Mouse (Mus musculus) forebrain, embryonic 13.5 days (tissue): ENCODE data around the gene Wipf1. TPM values are rescaled to one million over a fixed set of nuclear protein-coding genes. Genes with fewer than 3 reads are reported as not detected.
A peak's percentile ranks its signal among the peaks of the same experiment; 100 is the strongest.

ENCODE experiments used
- ATAC-seq: fragments of 200-750 bp; cut with Nextera tagmentation; 2 replicates; pipeline ENCODE4 v1.8.0; 2017
- H3K27ac ChIP-seq: fragments of 300-500 bp; sonication (generic); 2 replicates; pipeline ENCODE4 v1.5.1; 2015; ENCODE audit warnings: inconsistent platforms, mild to moderate bottlenecking, moderate library complexity
- H3K27me3 ChIP-seq: fragments of 300-500 bp; sonication (generic); 2 replicates; pipeline ENCODE4 v1.6.1; 2015; ENCODE audit warnings: mild to moderate bottlenecking, inconsistent platforms
- H3K36me3 ChIP-seq: fragments of 300-500 bp; sonication (generic); 2 replicates; pipeline ENCODE4 v1.6.1; 2015; ENCODE audit warnings: mild to moderate bottlenecking, inconsistent platforms; ENCODE audit not compliant: poor library complexity, severe bottlenecking
- H3K4me1 ChIP-seq: fragments of 300-500 bp; sonication (generic); 2 replicates; pipeline ENCODE4 v1.6.1; 2015; ENCODE audit warnings: inconsistent platforms
- H3K4me2 ChIP-seq: fragments of 300-500 bp; sonication (generic); 2 replicates; pipeline ENCODE4 v1.6.1; 2015; ENCODE audit warnings: inconsistent platforms, mild to moderate bottlenecking, moderate library complexity
- H3K4me3 ChIP-seq: fragments of 300-500 bp; sonication (generic); 2 replicates; pipeline ENCODE4 v1.5.1; 2015; ENCODE audit warnings: mild to moderate bottlenecking, inconsistent platforms
- H3K9ac ChIP-seq: fragments of 300-500 bp; sonication (generic); 2 replicates; pipeline ENCODE4 v1.6.1; 2015; ENCODE audit warnings: mild to moderate bottlenecking, inconsistent platforms
- H3K9me3 ChIP-seq: fragments of 300-500 bp; sonication (generic); replicated peaks from 2 replicates; pipeline ENCODE4 v1.6.1; 2016; ENCODE audit warnings: inconsistent platforms
- WGBS: fragments of 180-500 bp; shearing (Covaris S2); methylation state at CpG from one replicate; pipeline ENCODE4 v1.1.7; 2015; 5-methylcytosine and 5-hydroxymethylcytosine counted together
- polyA plus RNA-seq: library from polyadenylated mRNA; unstranded; fragments of >200 nt; fragmentation: Nextera tagmentation; extraction: Ambion mirVana; gene quantifications from 2 replicates; pipeline ENCODE4 v1.2.1, GENCODE M21; 2015

Wipf1 gene
- 2.4 and 2.8 TPM in 2 replicates for polyA plus RNA-seq

DNA sequence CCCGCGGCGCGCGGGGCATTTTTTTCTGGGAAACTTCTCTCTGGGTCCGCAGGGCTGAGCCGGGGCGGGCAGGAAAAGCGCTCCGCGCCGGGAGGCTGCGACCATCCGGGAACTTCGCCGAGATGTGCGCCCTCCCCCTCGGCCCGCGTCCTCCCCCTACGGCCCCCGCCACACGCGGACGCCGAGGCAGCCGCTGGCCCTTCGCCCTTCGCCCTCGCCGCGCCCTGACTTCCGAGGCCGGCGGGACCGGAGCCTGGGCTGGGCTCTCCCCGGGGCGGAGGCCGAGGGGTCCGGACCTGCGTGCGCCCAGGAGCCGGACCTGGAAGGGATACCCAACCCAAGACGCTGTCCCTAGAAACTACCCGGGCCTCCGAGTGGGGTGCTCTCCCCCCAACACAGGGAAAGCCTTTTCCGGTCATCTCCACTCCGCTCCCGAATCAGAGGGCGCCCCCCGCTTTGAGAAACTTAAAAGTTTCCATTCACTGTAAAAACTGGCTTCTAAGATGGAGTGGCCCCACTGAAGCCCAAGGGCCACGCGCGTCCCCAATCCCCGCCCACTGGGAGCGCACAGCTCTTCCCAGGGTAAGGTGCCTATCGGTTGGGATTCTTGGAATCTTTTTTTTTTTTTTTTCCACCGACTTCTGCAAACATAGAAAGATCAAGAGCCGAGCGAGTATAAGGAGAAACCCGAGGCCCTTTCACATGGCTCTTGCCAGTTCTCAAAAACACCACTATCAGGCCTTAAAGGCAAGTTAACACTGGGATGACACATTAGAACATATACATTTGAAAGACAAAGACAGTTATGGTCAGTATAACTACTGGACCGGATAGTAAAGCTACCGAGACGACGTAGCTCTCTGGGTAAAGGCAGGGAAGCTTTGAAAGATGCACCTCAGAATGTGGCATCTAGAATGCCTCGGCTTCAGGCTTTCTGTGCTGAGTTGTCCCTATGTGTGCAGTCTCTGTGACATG lies at the start of gene Wipf1:
Gene Wipf1 (minus strand): TSS at position 379 of the 975 bp plus-strand sequence.
- H3K27ac ChIP-seq: no peak within 1 kb of the TSS; the same call in none of the 2 replicates
- ATAC-seq: peak; percentile 84
- WGBS: under 1% methylated on average over 60 of the region's 66 CpGs

DNA sequence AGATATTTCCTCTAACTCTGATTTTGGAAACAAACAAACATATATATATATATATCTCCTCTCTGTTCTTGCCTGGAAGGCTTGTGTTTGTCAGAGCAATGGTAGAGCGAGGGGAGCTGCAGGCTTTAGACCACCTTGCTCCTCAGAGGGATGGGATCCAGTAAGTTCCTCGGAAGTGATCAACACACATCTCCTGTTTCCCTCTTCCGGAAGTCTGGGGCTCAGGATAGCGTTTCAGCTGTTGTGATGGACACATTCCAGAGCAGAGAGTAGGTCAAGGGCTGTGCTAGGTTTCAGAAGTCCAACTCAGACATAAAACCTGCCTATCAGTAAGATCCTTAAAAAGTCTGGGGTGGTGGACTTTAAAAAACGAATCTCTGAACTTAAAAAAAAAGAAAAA lies 49.6 kb upstream of the Wipf1 start:
- no peak overlapping the region for H3K9ac ChIP-seq
- no peak overlapping the region for H3K4me3 ChIP-seq
- WGBS: 74% methylated on average over 5 of the region's 5 CpGs

More for the DNA sequence above, at the start of gene Wipf1:
- peaks cover 10% of the 10 kb centered on the region; the same call in 1 of the 2 replicates for H3K27me3 ChIP-seq
- H3K9me3 ChIP-seq: no peaks in the 10 kb centered on the region
- H3K9ac ChIP-seq: peak within 1 kb of the TSS; percentile 83
- peak within 1 kb of the TSS; percentile 94 for H3K4me2 ChIP-seq
- H3K4me1 ChIP-seq: peaks cover 14% of the 10 kb centered on the region
- H3K4me3 ChIP-seq: peak within 1 kb of the TSS; percentile 78
- no peaks in the 10 kb centered on the region for H3K36me3 ChIP-seq

DNA sequence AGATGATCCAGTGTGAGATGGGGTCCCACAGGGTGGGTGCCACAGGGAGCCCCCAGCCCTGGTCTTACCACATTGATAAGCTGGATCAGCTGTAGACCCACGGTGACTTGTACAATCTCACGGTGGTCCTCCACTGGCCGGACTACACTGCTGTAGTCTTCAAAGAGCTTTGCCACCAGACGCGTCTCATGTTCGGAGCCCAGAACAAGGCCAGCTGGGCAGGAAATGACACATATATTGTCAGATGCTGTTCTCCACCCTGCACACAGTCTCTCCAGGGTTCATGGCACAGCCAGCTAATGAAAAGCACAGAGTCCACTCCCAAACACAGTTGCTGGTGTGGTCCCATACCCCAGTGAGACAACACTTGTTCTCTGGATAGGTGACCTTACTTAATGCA lies 44.9 kb upstream of the Wipf1 start:
- no peak overlapping the region for H3K9ac ChIP-seq
- no peak overlapping the region for H3K4me3 ChIP-seq
- peaks cover 6% of the 10 kb centered on the region for H3K4me1 ChIP-seq
- no peaks in the 10 kb centered on the region for H3K27me3 ChIP-seq
- H3K4me2 ChIP-seq: no peak overlapping the region
- 89% methylated on average over 6 of the region's 6 CpGs for WGBS
- no peak for ATAC-seq
- H3K27ac ChIP-seq: no peak overlapping the region
- H3K9me3 ChIP-seq: no peaks in the 10 kb centered on the region
- no peaks in the 10 kb centered on the region for H3K36me3 ChIP-seq

More for the DNA sequence above, 49.6 kb upstream of the Wipf1 start:
- H3K36me3 ChIP-seq: no peaks in the 10 kb centered on the region
- peaks cover 4% of the 10 kb centered on the region; the same call in 1 of the 2 replicates for H3K27me3 ChIP-seq
- no peak overlapping the region for H3K4me2 ChIP-seq
- ATAC-seq: no peak
- H3K9me3 ChIP-seq: no peaks in the 10 kb centered on the region
- H3K4me1 ChIP-seq: no peaks in the 10 kb centered on the region
- H3K27ac ChIP-seq: no peak overlapping the region

DNA sequence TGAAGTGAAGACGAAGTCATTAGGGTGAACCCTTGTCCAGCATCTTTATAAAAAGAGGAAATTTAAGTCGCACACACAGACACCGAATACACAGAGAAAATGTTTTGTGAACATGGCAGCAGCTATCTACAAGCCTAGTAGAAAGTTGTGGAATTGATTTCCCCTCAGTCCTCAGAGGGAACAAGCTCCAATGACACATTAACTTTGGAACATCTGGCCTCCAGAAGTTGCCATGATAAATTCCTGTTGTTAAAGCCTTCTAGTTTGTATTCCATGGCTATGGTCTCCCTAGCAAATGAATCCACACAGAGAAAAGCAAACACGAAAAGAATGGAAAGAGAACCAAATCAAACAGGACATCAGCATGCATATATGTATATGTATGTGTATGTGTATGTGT lies 44.0 kb upstream of the Wipf1 start:
- no peak overlapping the region for H3K4me3 ChIP-seq
- peak overlapping the region; percentile 55 for H3K4me2 ChIP-seq
- H3K4me1 ChIP-seq: peaks cover 6% of the 10 kb centered on the region
- no peak for ATAC-seq
- H3K27me3 ChIP-seq: 0 out of 2 replicates have a peak, but pooled peaks cover under 1% of the 10 kb centered on the region
- H3K9me3 ChIP-seq: no peaks in the 10 kb centered on the region
- H3K9ac ChIP-seq: no peak overlapping the region
- H3K27ac ChIP-seq: peak overlapping the region; percentile 82; the same call in 1 of the 2 replicates
- WGBS: 88% methylated on average over 4 of the region's 4 CpGs
- no peaks in the 10 kb centered on the region for H3K36me3 ChIP-seq

DNA sequence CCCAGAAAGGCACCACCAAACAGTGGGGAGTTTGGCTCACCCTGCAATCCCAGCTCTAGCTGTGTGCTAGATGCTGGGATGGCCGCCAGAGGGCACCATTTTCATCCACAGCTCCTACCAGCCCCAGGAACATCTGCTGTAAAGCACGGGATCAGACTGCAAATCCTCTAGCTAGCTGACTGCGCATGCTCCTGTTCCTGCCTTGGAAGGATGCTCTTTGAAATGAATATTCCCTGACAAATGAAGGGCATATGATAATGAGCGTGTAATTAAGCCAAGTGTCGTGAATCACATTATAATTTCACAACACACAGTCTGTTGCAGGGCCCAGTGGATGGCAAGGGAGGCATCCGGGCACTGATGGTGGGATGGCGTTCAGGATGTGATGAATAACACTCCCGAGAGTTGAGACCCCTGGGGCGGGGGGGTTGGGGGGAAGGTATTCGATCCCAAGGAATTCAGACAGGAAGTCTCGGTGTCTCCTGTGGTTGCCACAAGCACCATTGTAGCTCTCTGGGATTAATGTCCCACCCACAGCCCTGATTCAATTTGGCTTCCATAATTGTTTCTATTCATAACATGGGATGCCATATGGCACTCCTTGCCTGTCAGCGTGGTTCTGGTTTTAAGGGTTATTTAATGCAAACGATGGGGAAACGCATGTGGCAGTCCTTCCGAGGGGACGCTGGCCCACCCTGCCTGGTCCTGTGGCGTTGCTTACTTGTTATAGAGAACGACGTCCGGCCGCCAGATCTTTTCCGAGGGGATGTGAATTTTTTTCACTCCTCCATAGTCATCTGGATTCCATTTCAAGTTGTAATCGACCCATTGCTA lies 43.2 kb upstream of the Wipf1 start:
- peak overlapping the region; percentile 31 for H3K4me3 ChIP-seq
- WGBS: 23% methylated on average over 23 of the region's 23 CpGs
- peaks cover 5% of the 10 kb centered on the region; the same call in 1 of the 2 replicates for H3K27me3 ChIP-seq
- H3K4me2 ChIP-seq: peak overlapping the region; percentile 55
- peak; percentile 95 for ATAC-seq
- no peaks in the 10 kb centered on the region for H3K9me3 ChIP-seq
- H3K9ac ChIP-seq: peak overlapping the region; percentile 37; the same call in 1 of the 2 replicates
- no peaks in the 10 kb centered on the region for H3K36me3 ChIP-seq
- peaks cover 6% of the 10 kb centered on the region for H3K4me1 ChIP-seq
- H3K27ac ChIP-seq: peak overlapping the region; percentile 82

DNA sequence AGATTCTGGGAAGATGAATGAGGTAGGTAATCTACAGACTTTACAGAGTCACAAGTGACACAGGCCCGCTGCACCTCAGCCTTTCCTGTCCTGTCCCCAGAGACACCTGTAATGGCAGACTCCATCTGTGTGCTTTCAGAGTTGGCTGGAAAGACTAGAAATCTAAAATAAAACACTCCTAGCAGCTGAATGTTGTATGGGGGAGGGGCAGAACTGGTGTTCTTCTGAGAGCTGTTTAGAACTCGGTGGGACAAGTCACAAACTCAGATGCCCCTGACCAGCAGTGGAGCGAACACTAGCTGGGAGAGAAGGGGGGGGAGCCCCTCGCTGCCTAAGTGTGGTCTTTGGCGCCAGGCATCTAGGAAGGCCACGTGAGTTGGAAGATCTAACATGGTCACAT lies 42.4 kb upstream of the Wipf1 start:
- H3K4me3 ChIP-seq: no peak overlapping the region
- WGBS: 74% methylated on average over 6 of the region's 6 CpGs
- peaks cover 5% of the 10 kb centered on the region; the same call in 1 of the 2 replicates for H3K27me3 ChIP-seq
- no peak overlapping the region for H3K4me2 ChIP-seq
- peaks cover 6% of the 10 kb centered on the region for H3K4me1 ChIP-seq
- no peak overlapping the region for H3K27ac ChIP-seq
- H3K9me3 ChIP-seq: no peaks in the 10 kb centered on the region
- no peak overlapping the region for H3K9ac ChIP-seq
- no peaks in the 10 kb centered on the region for H3K36me3 ChIP-seq
- ATAC-seq: no peak

DNA sequence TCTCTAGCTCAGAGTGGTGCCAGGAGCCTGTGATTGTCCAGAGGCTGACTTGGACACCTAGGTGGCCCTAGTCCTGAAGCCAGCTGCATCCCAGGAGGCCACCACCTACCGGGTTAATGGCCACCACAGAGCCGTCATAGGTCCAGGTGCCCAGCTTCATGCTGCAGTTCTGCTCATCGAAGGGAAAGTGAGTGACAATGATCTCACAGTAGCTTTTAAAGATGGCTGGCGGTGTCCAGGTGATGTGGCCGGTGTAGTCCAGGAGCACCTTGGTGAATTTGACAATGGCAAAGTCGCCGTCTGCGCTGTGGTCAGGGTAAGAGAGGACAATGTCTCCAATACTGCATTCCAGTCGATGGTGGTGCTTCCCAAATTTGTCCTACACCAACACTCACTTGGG lies 41.8 kb upstream of the Wipf1 start:
- Histone ChIP-seq H3K4me2 (no peak overlapping the region), H3K4me3 (no peak overlapping the region), H3K9me3 (no peaks in the 10 kb centered on the region), H3K9ac (no peak overlapping the region), H3K27ac (no peak overlapping the region), H3K36me3 (no peaks in the 10 kb centered on the region), H3K4me1 (peaks cover 6% of the 10 kb centered on the region), H3K27me3 (peaks cover 5% of the 10 kb centered on the region; the same call in 1 of the 2 replicates)
- WGBS: 91% methylated on average over 9 of the region's 9 CpGs
- ATAC-seq: no peak

DNA sequence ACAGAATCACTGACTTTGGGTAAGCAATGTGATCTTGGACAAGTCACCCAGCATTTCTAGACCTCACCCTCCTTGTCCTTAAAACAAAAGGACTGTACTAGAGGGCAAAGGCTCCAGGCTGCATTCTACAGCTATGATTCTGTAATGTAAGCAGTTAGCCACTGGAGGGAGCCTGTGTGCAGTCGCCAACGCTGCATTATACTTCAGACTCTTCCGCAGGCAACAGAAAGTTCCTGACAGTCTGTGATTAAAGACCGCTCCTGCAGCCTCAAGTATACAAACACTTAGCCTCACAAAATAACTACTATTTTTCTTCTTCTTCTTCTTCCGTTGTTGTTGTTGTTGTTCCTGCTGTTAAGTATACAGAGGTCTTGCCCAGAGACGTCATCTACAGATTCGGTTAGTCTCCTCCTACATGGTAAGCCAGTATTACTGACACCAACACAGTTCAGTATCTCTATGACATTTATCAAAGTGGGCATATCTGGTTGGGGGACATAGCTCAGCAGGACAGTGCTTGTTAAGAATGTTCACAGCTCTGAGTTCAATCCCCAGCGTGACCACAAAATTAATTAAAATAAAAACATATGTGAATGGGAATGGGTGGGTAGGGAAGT lies 37.6 kb upstream of the Wipf1 start:
- 22% methylated on average over 8 of the region's 8 CpGs for WGBS
- H3K9me3 ChIP-seq: no peaks in the 10 kb centered on the region
- no peak overlapping the region for H3K9ac ChIP-seq
- H3K4me2 ChIP-seq: peak overlapping the region; percentile 40
- H3K4me1 ChIP-seq: peaks cover 4% of the 10 kb centered on the region; the same call in 1 of the 2 replicates
- peak; percentile 71 for ATAC-seq
- no peak overlapping the region for H3K4me3 ChIP-seq
- H3K27me3 ChIP-seq: peaks cover 5% of the 10 kb centered on the region; the same call in 1 of the 2 replicates
- no peak overlapping the region for H3K27ac ChIP-seq
- no peaks in the 10 kb centered on the region for H3K36me3 ChIP-seq

DNA sequence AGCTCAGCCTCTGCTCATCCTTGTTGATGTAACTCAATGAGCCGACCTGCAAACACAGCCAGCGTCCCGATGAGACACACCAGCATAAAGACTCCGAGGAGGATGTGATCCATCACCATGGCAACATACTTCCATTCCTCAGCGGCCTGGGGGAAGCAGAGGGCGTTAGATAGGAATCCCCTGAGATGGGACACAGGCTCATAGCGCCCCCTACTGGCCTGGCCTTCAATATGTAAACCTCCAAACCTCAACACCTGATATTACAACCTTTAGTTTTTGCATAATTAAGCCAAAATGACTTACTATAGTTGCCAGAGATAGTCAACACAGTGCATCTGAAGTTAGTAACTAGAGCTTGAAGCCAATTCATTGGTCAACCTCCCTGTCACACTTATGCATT lies 36.6 kb upstream of the Wipf1 start:
- peaks cover 5% of the 10 kb centered on the region; the same call in 1 of the 2 replicates for H3K27me3 ChIP-seq
- H3K27ac ChIP-seq: no peak overlapping the region
- H3K4me1 ChIP-seq: peaks cover 13% of the 10 kb centered on the region
- WGBS: 12% methylated on average over 7 of the region's 7 CpGs
- no peak overlapping the region for H3K4me2 ChIP-seq
- H3K36me3 ChIP-seq: no peaks in the 10 kb centered on the region
- no peak overlapping the region for H3K9ac ChIP-seq
- ATAC-seq: no peak
- H3K4me3 ChIP-seq: no peak overlapping the region
- H3K9me3 ChIP-seq: no peaks in the 10 kb centered on the region

DNA sequence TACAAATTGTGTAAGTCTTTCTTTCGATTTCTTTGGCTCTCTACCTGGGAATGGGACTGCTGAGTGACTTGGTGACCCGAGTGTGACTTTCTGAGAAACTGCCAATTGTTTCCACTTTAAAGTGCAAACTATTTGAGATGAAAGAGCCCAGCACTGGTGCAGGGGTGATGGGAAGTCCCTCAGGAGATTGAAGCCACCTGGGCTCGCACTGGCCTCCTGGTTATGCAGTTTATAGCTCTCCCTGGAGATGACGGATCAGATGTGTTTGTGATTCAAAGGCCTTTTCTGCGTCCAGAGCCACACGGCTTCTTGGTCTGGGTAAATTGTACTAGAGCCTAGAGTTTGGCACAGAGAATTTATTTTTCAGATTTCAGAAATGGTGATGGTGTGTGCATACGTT lies 34.2 kb upstream of the Wipf1 start:
- Histone ChIP-seq H3K27ac (no peak overlapping the region), H3K9me3 (no peaks in the 10 kb centered on the region), H3K36me3 (no peaks in the 10 kb centered on the region), H3K4me2 (no peak overlapping the region), H3K4me3 (no peak overlapping the region), H3K9ac (no peak overlapping the region), H3K27me3 (peaks cover 5% of the 10 kb centered on the region; the same call in 1 of the 2 replicates), H3K4me1 (peaks cover 16% of the 10 kb centered on the region)
- WGBS: 87% methylated on average over 7 of the region's 7 CpGs
- no peak for ATAC-seq

DNA sequence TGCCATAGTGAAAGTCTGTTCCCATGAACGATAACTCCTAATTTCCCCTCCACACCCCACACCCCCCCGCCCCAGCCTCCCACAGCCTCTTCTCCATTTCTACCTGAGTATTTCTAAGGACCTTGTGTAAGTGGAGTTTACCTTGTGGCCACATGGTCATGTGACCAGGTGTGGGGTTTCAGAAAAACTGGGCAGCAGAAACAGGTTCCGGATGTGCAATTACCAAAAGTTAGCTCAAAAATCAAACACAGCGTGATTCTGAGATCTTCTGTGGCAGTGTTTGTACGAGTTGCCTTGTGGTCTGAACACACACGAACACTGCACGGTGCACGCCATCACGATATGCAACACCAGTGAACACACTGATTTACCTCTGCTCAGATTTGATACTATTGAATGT lies 33.1 kb upstream of the Wipf1 start:
- no peak for ATAC-seq
- 97% methylated on average over 9 of the region's 9 CpGs for WGBS
- H3K27me3 ChIP-seq: no peaks in the 10 kb centered on the region

More for the DNA sequence above, 33.1 kb upstream of the Wipf1 start:
- Histone ChIP-seq H3K4me1 (peaks cover 16% of the 10 kb centered on the region), H3K9ac (no peak overlapping the region), H3K36me3 (no peaks in the 10 kb centered on the region), H3K9me3 (no peaks in the 10 kb centered on the region), H3K4me2 (no peak overlapping the region), H3K4me3 (no peak overlapping the region), H3K27ac (no peak overlapping the region)
